Mouse (Mus musculus): Measurements from ENCODE around the gene Tgm2.

GRCm38 (mm10) chr2:158080622-158081241 lies 65.5 kb downstream of the Tgm2 start:
- TF ChIP-seq POLR2A (IDR thresholded peaks at IDR 0.05; ENCODE audit: extremely low read depth, insufficient read depth, low read length) = no peak
- TF ChIP-seq CTCF (IDR thresholded peaks at IDR 0.05; ENCODE audit: extremely low read depth, insufficient read depth, low read length) = no peak
